Mouse (Mus musculus) thymus, postnatal 36 days (tissue): ENCODE data around the gene Lpar1.

Experiments used
- DNase-seq, 2 experiments: peaks; one replicate each; pipeline ENCODE4 v3.0.0; 2022; ENCODE audit warnings: mixed read lengths in 2 of 2

The Lpar1 gene

DNA sequence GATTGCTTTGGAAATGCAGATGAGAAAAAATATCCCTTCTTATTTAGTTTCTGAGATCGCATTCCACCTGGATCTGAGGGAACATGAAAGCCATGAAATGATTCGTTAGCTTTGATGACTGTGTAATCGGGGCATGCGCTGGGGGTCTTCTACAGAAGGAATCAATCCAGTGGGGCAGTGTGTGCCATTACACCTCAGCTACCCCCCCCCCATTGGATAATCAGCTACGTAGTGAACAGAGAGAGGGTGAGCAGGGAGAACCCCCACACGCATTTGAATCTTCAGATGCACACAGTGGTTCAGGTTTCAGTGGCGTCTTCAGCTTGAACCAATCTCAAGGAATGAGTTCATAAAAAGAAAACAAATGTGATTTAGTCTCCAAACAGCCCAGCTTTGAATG is 115.0 kb downstream of the Lpar1 start:
- DNase-seq, result no peak

DNA sequence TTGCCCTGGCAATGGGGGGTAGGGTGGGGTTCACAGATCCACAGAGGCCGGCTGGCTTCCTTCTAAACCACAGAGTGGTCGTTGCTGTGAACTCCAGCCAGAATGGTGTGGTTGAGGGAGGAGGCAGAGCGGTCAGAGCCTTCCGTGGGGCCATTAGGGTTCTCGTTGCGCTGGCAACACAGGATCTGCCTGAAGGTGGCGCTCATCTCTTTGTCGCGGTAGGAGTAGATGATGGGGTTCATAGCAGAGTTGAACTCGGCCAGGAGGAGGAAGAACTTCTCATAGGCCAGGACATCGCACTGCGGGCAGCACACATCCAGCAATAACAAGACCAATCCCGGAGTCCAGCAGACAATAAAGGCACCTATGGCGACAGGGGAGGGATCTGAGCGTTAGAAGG is 116.4 kb downstream of the Lpar1 start:
- no peak for DNase-seq

DNA sequence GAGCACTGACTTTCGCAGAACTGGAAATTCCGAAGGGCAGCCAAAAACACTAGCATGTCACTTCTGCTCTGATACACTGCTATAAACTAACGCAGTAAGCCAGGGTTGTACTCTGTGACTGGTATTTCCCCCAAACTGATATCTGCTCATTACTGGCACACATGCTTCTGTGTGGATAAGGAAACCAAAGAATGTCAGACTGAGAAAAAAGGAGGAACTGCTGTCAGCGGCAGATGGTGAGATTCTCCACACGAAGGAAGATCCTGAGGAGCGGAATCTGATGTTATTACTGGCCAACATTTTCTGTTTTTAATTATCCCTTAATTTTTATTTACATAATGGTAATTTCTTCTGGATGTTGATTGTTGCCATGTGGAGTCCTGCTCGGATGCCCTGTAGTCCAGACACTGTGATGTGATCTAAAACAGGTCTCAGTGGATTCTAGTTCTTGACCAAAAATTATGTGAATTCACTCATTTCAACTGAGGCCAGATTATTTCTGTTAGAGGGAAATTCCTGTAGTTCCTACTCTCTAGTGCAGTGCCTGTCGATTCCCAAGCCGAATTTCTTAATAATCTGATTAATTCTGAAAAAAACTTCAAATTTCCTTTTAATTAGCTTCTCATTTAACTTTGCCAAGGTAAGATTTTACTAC is 130.3 kb downstream of the Lpar1 start:
- no peak for DNase-seq

DNA sequence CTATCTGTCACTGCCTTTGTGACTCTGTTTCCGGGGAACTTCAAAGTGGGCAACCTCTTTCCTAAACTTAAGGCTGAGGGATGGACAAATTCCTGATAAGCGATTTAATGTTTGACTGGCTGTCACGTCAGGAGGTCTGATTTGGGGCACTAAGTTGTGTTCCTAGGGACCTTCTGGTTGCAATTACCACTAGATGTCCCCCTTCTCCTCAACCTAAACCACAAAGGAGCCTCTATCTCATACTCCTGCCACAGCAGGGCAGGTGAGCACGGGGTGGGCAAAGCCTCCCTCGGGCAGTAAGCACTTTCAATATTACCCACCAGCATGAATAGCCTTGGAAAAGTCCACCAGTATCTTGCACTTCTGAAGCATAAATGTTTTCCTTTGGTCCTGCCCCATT is 134.5 kb downstream of the Lpar1 start:
- no peak for DNase-seq

- DNase-seq, result no peak
Measured at GRCm38 (mm10) chr4:58417319-58417718, 136.4 kb downstream of the Lpar1 start.

DNA sequence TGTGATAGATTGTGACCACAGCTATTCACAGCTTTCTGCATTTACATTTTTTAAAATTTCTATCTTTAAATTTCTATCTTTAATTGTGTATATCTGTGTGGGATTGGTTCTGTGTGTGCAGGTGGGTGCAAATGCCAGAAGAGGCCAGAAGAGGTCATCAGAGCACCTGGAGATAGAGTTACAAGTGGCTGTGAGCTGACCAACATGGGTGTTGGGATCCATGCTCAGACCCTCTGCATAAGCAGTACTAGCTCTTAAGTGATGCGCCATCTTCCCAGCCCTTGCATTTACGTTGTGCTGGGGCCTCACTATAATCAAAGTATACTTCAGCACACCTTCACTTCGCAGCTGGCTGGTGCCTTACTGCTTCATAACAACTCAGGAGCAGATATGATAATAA is 138.2 kb downstream of the Lpar1 start:
- DNase-seq, result no peak

- DNase-seq, result no peak
Measured at GRCm38 (mm10) chr4:58413188-58414185, 140.2 kb downstream of the Lpar1 start.

DNA sequence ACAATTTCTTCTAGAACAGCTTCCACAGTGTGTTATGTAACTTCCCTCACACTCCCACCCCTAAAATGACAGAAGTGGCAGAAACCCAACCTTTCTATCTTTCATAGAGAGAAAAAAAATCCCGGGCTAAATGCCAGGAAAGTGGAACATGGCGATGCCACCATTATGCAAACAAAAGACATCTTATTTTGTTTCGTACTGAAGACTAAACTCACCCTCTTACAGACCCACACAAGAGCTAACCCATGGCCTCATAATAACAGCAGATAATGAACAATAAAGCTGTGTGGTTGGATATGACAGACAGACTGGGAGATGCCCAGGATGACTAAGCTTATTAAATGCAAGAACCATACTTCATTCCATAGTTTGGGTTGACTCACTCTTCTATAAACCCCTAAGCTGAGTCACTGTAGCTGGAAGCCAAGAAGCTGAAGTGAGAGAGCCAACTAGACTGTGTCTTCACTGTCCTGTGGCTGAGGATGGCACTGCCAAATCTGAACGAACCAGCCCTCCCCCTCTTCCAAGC is 151.7 kb downstream of the Lpar1 start:
- no peak for DNase-seq

DNA sequence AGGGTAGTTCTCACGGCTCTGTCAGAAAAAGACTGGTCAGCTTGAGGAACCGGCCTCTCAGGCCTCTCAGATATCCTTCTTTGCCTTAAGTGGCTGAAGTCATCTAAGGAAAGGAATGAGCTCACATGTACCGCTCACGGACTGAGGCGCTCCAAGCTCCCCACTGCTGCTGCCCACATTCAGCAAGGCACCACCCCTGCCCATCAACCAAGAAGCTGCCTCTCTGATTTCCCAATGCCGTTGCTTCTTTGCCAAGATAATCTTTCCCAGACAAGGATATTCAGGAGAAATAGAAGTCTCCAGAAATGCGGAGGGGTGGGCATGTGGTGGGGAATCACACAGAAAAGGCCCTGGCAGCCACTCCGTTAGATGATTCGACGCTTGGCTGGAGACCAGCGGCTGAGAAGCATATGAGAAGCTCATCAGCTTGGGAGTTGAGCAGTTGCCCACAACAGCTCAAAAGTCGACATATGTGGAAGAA is 152.8 kb downstream of the Lpar1 start:
- no peak for DNase-seq
